Mouse (Mus musculus) myocyte (in vitro differentiated cells): Measurements from ENCODE around the gene Krt80.

ENCODE experiments used
- POLR2A ChIP-seq: IDR thresholded peaks from one replicate; pipeline ENCODE4 v1.6.1; 2011; ENCODE audit warnings: low read depth, mild to moderate bottlenecking, control low read depth, moderate library complexity; ENCODE audit not compliant: insufficient read length
- POLR2AphosphoS2 ChIP-seq: IDR thresholded peaks from one replicate; pipeline ENCODE4 v1.6.1; 2011; ENCODE audit warnings: low read depth, control low read depth; ENCODE audit not compliant: insufficient read length
- USF1 ChIP-seq: IDR thresholded peaks from one replicate; pipeline ENCODE4 v1.6.1; 2011; ENCODE audit warnings: low read depth, mild to moderate bottlenecking, control low read depth, moderate library complexity

DNA sequence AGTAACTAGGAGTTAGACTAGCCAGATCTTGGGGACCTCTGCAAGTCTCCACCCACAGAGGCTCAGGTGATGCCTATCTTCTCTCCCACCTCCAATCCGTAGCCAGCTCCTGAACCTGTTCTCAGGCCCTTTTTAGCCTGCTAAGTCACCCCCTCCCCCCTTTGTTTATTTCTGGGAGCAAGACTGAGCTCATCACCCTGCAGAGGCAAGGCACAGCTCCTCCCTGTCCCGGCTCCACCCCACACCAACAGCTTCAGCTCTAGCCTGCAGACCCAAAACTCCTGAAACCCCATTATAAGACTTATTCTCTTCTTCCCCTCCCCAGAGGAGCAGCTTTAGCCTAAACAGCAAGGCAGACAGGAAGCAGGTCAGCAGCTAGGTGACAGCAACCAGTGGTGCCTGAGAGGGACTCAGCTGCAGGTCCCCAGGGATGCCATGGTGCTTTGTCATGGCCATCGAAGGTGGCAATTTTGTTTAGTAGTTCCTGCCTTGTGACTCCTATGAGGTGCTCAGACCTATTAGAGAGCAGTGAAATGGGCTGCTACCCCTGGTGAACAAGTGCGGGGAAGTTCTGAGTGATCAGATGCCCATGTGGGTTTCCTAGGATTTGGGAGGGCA lies 7.5 kb downstream of the Krt80 start:
- TF ChIP-seq POLR2A (no peak), POLR2AphosphoS2 (no peak), USF1 (no peak)
